Mouse (Mus musculus): Measurements from ENCODE around the gene Cpeb1.

GRCm38 (mm10) chr7:81475221-81475620 is 20.0 kb upstream of the Cpeb1 start:
- TF ChIP-seq POLR2A (IDR thresholded peaks at IDR 0.05; ENCODE audit: borderline replicate concordance, extremely low read depth, low read depth, low read length) (no peak), CTCF (IDR thresholded peaks at IDR 0.05; ENCODE audit: insufficient read depth, low read length) (no peak)
